Mouse (Mus musculus): Measurements from ENCODE around the gene Rpl3.

The Rpl3 gene

GRCm38 (mm10) chr15:80115256-80115655, 23.6 kb upstream of the Rpl3 start:
- peak; percentile 40 for DNase-seq (ENCODE audit: low read depth)

- peak; percentile 56 for DNase-seq (ENCODE audit: low read depth)
Observed at GRCm38 (mm10) chr15:80114414-80114813, 22.7 kb upstream of the Rpl3 start.

GRCm38 (mm10) chr15:80112499-80112898, 20.8 kb upstream of the Rpl3 start:
- DNase-seq (ENCODE audit: low read depth), result no peak

- peak; percentile 90 for DNase-seq (ENCODE audit: low read depth)
Observed at GRCm38 (mm10) chr15:80111436-80111835, 19.8 kb upstream of the Rpl3 start.

DNA sequence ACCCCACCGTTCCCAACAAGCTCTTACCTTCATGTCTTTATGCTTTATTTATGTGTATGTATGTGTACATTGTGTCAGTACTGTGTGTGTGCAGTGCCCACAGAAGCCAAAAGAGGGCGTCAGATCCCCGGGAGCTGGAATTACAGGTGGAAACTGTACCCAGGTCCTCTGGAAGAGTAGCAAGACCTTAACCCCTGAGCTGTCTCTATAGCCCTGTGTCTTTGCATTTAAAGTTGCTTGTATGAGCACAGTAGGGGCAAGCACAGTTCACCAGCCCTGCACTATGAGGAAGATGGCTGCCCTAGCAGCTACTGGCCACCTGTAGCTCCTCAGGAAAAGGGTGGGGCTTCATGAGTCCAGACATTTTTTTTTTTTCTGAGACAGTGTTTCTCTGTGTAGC, 15.9 kb upstream of the Rpl3 start:
- DNase-seq (ENCODE audit: low read depth), result no peak

GRCm38 (mm10) chr15:80107143-80107542, 15.5 kb upstream of the Rpl3 start:
- no peak for DNase-seq (ENCODE audit: low read depth)

- peak; percentile 90 for DNase-seq (ENCODE audit: low read depth)
Observed at GRCm38 (mm10) chr15:80105490-80106410, 14.1 kb upstream of the Rpl3 start.

GRCm38 (mm10) chr15:80102495-80102894, 10.8 kb upstream of the Rpl3 start:
- DNase-seq (ENCODE audit: low read depth), result no peak

GRCm38 (mm10) chr15:80101503-80101902, 9.8 kb upstream of the Rpl3 start:
- DNase-seq (ENCODE audit: low read depth), result no peak

DNA sequence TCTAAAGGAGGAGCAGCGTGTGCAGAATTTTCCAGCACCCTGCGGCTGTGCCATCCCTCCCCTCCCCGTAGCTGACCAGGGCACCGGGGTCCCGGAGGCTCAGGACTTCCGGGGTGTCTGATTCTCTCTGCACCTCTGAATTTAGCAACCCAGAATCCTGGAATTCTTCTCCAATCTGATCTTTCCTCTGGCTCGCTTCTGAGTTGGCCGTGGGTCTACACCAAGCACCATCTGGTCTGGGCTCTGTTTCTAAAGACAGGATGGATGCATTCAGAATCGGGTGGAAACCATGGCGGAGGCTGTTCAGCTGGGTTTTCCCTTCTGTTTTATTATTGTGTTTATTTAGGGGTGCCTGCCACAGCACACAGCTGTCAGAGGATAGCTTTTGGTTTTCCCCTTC, 9.2 kb upstream of the Rpl3 start:
- DNase-seq (ENCODE audit: low read depth), result no peak

GRCm38 (mm10) chr15:80100196-80100595, 8.5 kb upstream of the Rpl3 start:
- DNase-seq (ENCODE audit: low read depth), result no peak

DNA sequence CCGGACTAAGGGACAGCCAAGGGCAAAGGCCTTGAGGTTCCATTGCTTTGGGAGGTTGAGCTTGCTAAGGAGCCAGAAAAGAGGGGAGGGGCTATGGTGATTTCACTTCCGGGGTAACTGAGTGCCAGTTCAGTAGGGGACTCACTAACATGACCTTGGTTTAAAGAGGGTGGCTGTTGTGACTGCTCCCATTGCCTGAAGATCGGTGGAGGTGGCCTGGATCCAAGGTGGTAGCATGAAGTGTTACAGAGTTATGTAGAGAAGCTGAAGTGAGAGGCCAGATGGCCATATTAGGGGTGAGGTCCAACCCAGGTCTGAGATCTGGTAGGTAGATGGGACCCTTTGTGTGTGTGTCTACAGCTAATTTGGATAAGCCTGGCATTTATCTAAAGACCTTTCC, 7.8 kb upstream of the Rpl3 start:
- no peak for DNase-seq (ENCODE audit: low read depth)

GRCm38 (mm10) chr15:80098809-80099208, 7.1 kb upstream of the Rpl3 start:
- peak; percentile 91 for DNase-seq (ENCODE audit: low read depth)

DNA sequence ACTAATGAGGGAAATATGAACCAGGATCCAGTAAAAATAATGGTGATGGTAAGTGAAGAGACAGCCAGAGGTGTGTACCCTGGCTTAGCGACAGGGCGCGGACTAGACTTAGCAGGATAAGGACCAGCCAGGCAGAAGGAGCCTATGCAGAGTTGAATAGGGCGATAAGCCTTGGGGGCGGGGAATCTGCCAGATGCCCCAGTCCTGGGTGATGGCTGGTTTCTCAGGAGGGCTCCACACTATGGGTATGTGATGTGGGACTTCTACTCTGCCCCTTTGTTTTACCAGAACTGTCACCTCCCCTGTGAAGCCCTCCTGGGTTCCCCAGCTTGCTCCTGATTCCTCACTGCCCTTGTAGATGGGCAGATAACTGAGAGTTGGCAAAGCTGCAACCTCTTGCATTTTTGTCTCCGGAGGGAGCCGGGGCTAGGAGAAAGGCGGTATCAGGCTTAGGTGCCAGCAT, 6.4 kb upstream of the Rpl3 start:
- no peak for DNase-seq (ENCODE audit: low read depth)

GRCm38 (mm10) chr15:80096946-80097881, 5.5 kb upstream of the Rpl3 start:
- no peak for DNase-seq (ENCODE audit: low read depth)

DNA sequence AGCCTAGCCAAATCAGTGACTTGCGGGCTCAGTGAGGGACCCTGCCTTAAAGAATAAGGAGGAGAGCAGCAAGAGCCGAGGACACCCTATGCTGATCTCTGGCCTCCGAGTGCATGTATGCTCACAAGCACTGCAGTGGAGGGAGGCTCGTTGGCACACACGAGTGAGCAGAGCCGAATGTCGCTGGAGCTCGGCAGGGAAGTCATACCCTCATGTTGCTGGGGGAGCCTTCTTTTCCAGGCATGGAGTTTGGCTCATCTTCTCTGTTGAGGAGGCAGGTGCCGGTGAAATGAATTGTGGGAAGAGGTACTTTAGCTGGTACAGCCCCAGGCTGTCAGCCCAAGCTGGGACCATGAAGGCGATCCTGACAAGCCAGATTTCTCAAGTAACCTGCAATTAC, 4.7 kb upstream of the Rpl3 start:
- DNase-seq (ENCODE audit: low read depth), result no peak

DNA sequence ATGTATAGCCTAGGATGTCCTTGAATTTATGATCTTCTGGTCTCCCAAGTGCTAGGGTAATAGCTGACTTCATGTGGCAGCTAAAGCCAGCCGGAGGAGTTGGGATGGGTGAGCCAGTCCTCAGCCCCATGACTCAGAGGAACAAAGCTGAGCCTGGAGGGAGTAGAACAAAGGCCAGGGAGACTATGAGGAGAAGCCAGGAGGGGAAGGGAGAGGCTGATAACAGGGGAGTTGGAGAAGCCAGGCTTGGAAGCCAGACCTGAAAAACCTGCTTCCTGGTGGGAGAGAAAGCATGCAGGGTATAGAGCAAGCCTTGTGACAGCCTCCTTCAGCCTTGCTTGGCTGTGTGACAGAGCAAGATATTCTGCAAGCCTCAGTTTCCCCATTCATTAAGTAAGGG, 3.9 kb upstream of the Rpl3 start:
- no peak for DNase-seq (ENCODE audit: low read depth)

DNA sequence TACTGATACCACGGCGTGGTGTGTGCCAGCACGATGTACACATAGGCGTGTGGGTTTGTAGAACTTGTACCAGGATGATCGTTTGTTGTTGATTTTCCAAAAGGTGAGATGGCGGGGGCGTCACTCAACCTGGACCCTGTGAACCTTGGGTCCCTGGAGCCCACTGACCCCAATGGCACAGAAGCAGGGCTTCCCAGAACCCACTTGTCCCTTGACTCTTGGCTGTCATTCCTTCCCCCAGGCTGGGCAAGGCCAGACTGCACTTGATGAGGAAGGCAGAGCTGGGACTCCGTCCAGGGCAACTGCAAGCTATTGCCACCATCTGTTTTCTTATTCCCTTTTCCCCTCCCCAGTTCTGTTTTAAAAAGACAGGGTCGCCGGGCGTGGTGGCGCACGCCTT, 2.5 kb upstream of the Rpl3 start:
- no peak for DNase-seq (ENCODE audit: low read depth)

GRCm38 (mm10) chr15:80092599-80092998, 931 bp upstream of the Rpl3 start:
- DNase-seq (ENCODE audit: low read depth), result no peak

GRCm38 (mm10) chr15:80092041-80092441, 373 bp upstream of the Rpl3 start:
- DNase-seq (ENCODE audit: low read depth), result no peak

DNA sequence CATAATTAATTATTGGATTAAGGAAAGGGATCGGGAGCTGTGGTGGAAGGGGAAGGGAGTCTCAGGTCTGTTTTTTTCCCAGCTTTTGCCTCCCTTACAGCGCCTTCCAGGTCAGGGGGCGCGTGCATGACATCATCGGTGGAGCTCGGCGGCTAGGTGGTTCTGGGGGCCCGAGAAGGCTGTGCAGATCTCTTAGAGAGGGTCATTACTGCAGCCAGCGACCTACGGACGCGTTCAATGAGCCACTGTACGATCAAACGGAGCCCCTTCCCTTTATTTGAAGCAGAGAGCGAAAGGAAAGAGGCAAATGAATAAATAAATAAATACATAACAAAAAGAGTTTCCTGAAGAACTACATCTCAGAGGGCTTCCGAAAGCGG, 937 bp downstream of the Rpl3 start:
- peak; percentile 56 for DNase-seq (ENCODE audit: low read depth)

DNA sequence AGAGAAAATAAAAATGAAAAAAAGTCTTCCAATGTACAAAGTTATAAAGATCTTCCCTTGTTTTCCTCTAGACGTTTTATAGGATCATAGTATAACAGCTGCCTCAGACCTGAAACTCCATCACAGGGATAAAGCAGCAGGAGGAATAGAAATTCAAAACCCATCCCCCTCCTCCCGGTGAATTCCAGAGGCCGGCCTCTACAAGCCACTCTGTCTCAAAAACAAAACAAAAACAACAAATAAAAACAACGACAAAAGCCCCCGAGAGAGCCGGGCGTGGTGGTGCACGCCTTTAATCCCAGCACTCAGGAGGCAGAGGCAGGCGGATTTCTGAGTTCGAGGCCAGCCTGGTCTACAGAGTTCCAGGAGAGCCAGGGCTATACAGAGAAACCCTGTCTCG, 1.5 kb downstream of the Rpl3 start:
- no peak for DNase-seq (ENCODE audit: low read depth)

DNA sequence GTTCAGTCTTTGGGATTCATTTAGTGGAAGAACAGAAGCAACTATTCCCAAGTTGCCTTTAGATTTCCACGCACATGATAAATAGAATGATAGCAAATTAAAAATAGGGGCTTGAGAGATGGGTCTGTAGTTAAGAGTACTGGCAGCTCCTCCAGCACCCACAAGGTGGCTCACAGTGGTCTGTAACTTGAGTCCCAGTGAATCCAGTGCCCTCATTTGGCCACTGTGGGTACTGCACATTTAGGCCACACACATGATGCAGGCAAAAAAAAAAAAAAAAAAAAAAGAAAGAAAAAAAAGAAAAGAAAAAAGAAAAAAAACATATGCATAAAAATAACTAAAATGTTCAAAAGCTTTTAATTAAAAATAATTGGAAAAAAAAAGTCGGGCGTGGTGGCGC, 3.0 kb downstream of the Rpl3 start:
- DNase-seq (ENCODE audit: low read depth), result peak; percentile 95

Data from 416B (cell line).